ENCODE assay signal across 8 mouse cellular contexts in the genomic region with DNA sequence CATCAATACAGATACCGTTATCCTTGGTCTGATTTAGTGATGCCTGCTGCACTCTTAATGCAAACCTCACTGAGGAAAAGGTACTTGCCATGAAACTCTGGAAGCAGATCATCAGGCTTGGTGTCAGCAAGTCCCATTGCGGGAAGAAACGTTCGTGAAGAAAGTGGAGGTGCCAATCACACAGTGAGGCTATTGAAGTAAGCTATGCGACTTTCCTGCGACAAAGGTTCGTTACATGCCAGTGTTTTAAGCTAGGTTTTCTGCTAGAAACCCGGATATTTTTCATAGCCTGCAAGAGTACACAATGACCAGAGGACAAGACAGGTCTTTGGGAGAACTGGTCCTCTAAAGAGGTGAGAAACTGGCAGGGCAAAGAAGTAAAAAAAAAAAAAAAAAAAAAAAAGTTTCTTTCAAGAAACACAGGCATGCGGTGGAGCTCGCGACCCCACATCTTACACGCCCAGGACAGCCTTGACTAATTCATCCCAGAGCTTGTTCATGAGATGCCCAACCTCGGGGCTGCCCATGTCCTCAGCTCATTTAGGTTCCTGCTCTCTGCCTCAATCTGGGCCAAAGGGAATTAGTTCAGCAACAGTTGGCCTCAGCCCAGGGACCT. TPM values are rescaled to one million over a fixed set of nuclear protein-coding genes. Genes with fewer than 3 reads are reported as not detected.
DNase-seq lines count a peak whose midpoint lies in the region; ATAC-seq and TF ChIP-seq lines count a peak whose summit lies in the region.

No protein-coding gene starts in this region.

- H3K4me1 ChIP-seq in heart, embryonic 13.5 days, result peaks cover 34% of the 10 kb centered on the region
- H3K4me1 ChIP-seq in forebrain, postnatal 0 days (ENCODE audit: insufficient read depth), result peaks cover 19% of the 10 kb centered on the region
- peaks cover 14% of the 10 kb centered on the region for H3K4me1 ChIP-seq in liver, embryonic 16.5 days (ENCODE audit: control insufficient read depth, low read depth, low read length)

- no peaks in the 10 kb centered on the region for H3K9me3 ChIP-seq in heart, embryonic 13.5 days
- H3K9me3 ChIP-seq in forebrain, postnatal 0 days (ENCODE audit: low read length), result no peaks in the 10 kb centered on the region
- H3K9me3 ChIP-seq in liver, embryonic 16.5 days (replicated peaks; ENCODE audit: control insufficient read depth, low read length), result no peaks in the 10 kb centered on the region

- peak overlapping the region; percentile 95 for H3K4me2 ChIP-seq in heart, embryonic 13.5 days
- peak overlapping the region; percentile 59 for H3K4me2 ChIP-seq in forebrain, postnatal 0 days (ENCODE audit: low read depth)
- peak overlapping the region; percentile 78 for H3K4me2 ChIP-seq in liver, embryonic 16.5 days (ENCODE audit: low read depth, low read length)

- peaks cover 7% of the 10 kb centered on the region for H3K36me3 ChIP-seq in heart, embryonic 13.5 days
- H3K36me3 ChIP-seq in forebrain, postnatal 0 days (ENCODE audit: insufficient read depth), result no peaks in the 10 kb centered on the region
- H3K36me3 ChIP-seq in liver, embryonic 16.5 days (ENCODE audit: control insufficient read depth, insufficient read depth), result no peaks in the 10 kb centered on the region

- peak; percentile 61; the same call in 1 of the 2 replicates for ATAC-seq in heart, embryonic 13.5 days (ENCODE audit: extremely low read depth, insufficient number of reproducible peaks, low FRiP score, low TSS enrichment)
- ATAC-seq in forebrain, postnatal 0 days, result peak; percentile 92
- peak; percentile 66 for ATAC-seq in liver, embryonic 16.5 days (ENCODE audit: low read depth)

- H3K27ac ChIP-seq in heart, embryonic 13.5 days (replicated peaks), result peak overlapping the region; percentile 88
- H3K27ac ChIP-seq in forebrain, postnatal 0 days (ENCODE audit: low read depth, low read length), result peak overlapping the region; percentile 87
- peak overlapping the region; percentile 72 for H3K27ac ChIP-seq in liver, embryonic 16.5 days (ENCODE audit: low read length)

- intact Hi-C loops in heart, postnatal 25 days (cut with DNase I), result loop anchor here (2.0 to 5.0 kb wide), 2 partner anchors 39 to 146 kb away; a partner anchor contains a TSS

- 6% methylated on average over 13 of the region's 13 CpGs for WGBS in heart, embryonic 13.5 days
- 3% methylated on average over 13 of the region's 13 CpGs for WGBS in forebrain, postnatal 0 days
- 7% methylated on average over 13 of the region's 13 CpGs for WGBS in liver, embryonic 16.5 days (ENCODE audit: insufficient replicate concordance)

- no peaks in the 10 kb centered on the region for H3K27me3 ChIP-seq in heart, embryonic 13.5 days (replicated peaks)
- H3K27me3 ChIP-seq in forebrain, postnatal 0 days (ENCODE audit: insufficient read depth, low read length), result no peaks in the 10 kb centered on the region
- H3K27me3 ChIP-seq in liver, embryonic 16.5 days (ENCODE audit: control insufficient read depth, insufficient read depth, low read depth, low read length), result no peaks in the 10 kb centered on the region

- H3K4me3 ChIP-seq in heart, embryonic 13.5 days, result peak overlapping the region; percentile 90
- H3K4me3 ChIP-seq in forebrain, postnatal 0 days (ENCODE audit: low read depth, low read length), result peak overlapping the region; percentile 89
- H3K4me3 ChIP-seq in liver, embryonic 16.5 days (ENCODE audit: low read depth, low read length), result peak overlapping the region; percentile 87

- no peak for DNase-seq in heart, postnatal 25 days (ENCODE audit: low spot score)
- DNase-seq in NIH3T3 (ENCODE audit: low read depth), result peak; percentile 18
- no peak for DNase-seq in forebrain, postnatal 0 days
- no peak for DNase-seq in urinary bladder, postnatal 14 days (ENCODE audit: low spot score)
- no peak for DNase-seq in left cerebral cortex, adult 8-10 months (ENCODE audit: low spot score in 2 of 2)
- no peak for DNase-seq in testis, postnatal 10 days (ENCODE audit: low spot score)

- no peak for TF ChIP-seq CTCF in forebrain, postnatal 0 days (IDR thresholded peaks at IDR 0.05; ENCODE audit: low read depth)

- peak overlapping the region; percentile 89 for H3K9ac ChIP-seq in heart, embryonic 13.5 days
- H3K9ac ChIP-seq in forebrain, postnatal 0 days, result peak overlapping the region; percentile 86
- peak overlapping the region; percentile 90 for H3K9ac ChIP-seq in liver, embryonic 16.5 days (ENCODE audit: low read depth, low read length)

RNA-seq across cellular contexts. Expression of a gene that starts 0.5 kb away (rescaled TPM):
- polyA plus RNA-seq in heart, embryonic 13.5 days (2015; fragmentation: Nextera tagmentation; extraction: Ambion mirVana), result 412 and 445 TPM in 2 replicates
- total RNA-seq in heart, postnatal 25 days (2021), result 100 to 1,000 TPM; 162 to 183 TPM
- total RNA-seq in forebrain, postnatal 0 days (2014; rRNA removed), result 310 and 492 TPM in 2 replicates
- polyA plus RNA-seq in forebrain, postnatal 0 days (2015; fragmentation: Nextera tagmentation; extraction: Ambion mirVana), result 790 and 1,004 TPM in 2 replicates
- 111 TPM in 2 replicates for polyA plus RNA-seq in liver, embryonic 16.5 days (2015; fragmentation: Nextera tagmentation; extraction: Ambion mirVana)
- 100 to 1,000 TPM; 217 to 305 (median 251) TPM for total RNA-seq in left cerebral cortex, adult 8-10 months (2022)

RNA-seq across cellular contexts. Expression of a gene that starts 40.2 kb away (rescaled TPM):
- polyA plus RNA-seq in heart, embryonic 13.5 days (2015; fragmentation: Nextera tagmentation; extraction: Ambion mirVana), result 297 and 329 TPM in 2 replicates
- 100 to 1,000 TPM; 712 to 776 TPM for total RNA-seq in heart, postnatal 25 days (2021)
- 425 and 459 TPM in 2 replicates for total RNA-seq in forebrain, postnatal 0 days (2014; rRNA removed)
- polyA plus RNA-seq in forebrain, postnatal 0 days (2015; fragmentation: Nextera tagmentation; extraction: Ambion mirVana), result 789 and 806 TPM in 2 replicates
- 20.6 and 25.9 TPM in 2 replicates for polyA plus RNA-seq in liver, embryonic 16.5 days (2015; fragmentation: Nextera tagmentation; extraction: Ambion mirVana)
- total RNA-seq in left cerebral cortex, adult 8-10 months (2022), result 100 to 1,000 TPM; 303 to 332 (median 311) TPM
